Mouse (Mus musculus): Measurements from ENCODE around the gene Vsig8.
A peak's percentile ranks its signal among the peaks of the same experiment; 100 is the strongest.

- TF ChIP-seq CTCF (IDR thresholded peaks at IDR 0.05; ENCODE audit: low read depth) (peak; percentile 17; the same call in 1 of the 2 replicates), EP300 (IDR thresholded peaks at IDR 0.05; ENCODE audit: low read depth) (no peak)
Measured at GRCm38 (mm10) chr1:172512962-172513361, 42.8 kb upstream of the Vsig8 start.
